Mouse (Mus musculus): Measurements from ENCODE around the gene Olfr1177-ps.

Olfr1177-ps gene

DNA sequence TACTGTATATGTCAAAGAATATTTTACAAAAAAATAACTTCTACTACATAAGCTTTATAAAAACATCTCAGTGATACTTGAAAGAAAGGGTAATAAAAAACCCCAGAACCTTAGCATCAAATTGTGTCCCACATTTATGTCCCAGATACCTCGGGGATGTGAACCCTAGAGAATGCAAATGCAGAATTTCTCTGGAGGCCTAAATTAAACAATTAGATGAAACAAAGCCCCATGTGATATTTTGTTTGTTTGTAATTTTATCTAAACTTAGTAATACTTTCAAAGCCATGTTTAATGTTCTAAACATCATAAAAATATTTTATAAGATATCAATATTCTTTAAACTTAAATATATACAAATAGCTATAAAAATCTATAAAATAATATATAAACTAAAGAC, at the start of gene Olfr1177-ps:
TSS of gene Olfr1177-ps (minus strand) at position 101 of the 400 bp plus-strand sequence.
- no peak for DNase-seq (ENCODE audit: low read depth, low spot score)

DNA sequence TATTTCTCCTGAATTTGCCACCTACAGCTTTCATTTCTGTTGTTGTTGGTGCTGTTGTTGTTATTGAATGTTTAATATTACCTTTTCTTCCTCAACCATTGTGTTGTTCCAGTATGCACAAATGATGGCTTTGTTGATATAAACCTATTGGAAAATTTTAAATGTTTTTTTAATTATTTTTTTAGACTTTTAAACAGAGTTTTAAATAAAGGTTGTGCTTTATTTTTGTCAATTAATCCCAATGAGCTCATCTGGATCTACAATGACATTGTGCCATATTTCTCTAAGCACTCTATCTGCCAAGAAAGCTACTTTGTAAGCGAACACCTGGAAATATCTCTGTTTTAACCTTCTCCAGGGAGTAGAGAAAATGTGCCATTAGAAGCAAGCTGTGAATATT, 40.5 kb upstream of the Olfr1177-ps start, which contains the start of gene Olfr1178:
TSS of gene Olfr1178 (plus strand) at position 301 of the 400 bp plus-strand sequence.
- no peak for DNase-seq (ENCODE audit: low read depth, low spot score)

DNA sequence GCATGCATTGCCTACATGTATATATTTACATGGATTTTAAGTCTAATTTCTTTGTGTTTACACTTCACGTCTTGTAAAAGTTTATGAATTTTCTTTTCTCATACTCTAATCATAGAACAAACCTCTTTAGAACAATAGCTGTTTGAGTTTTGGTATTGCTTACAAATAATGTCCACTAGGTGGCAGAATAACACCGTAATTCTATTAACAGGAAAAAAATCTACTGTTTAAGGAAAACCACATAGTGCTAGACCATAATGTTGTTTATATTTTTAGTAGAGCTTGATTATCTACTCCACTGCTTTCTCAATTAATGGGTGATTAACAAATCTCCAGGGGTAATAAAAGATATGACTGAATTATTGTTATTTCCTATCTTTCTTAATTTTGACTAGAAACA, 10.0 kb upstream of the Olfr1177-ps start:
- peak; percentile 10 for DNase-seq (ENCODE audit: low read depth, low spot score)

DNA sequence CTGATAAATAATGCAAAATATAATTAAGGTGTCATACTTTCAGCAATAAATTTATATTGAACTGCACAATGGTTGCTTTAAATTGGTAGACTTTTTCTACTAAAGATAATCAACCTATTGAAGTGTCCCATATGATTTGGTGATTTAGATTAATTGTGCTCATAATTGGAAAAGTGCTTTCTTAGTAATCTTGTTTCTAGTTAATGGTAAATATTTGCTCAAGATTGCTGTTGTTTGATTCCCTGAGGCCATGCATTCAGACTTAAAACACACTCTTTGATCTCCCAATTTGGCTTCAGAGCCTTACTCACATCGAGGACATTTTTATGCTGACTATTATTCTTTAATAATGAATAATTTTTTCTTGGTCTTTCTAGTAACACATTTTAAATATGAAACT, 9.9 kb downstream of the Olfr1177-ps start, which contains the start of gene Olfr1176:
TSS of gene Olfr1176 (plus strand) at position 301 of the 400 bp plus-strand sequence.
- no peak for DNase-seq (ENCODE audit: low read depth, low spot score)

DNA sequence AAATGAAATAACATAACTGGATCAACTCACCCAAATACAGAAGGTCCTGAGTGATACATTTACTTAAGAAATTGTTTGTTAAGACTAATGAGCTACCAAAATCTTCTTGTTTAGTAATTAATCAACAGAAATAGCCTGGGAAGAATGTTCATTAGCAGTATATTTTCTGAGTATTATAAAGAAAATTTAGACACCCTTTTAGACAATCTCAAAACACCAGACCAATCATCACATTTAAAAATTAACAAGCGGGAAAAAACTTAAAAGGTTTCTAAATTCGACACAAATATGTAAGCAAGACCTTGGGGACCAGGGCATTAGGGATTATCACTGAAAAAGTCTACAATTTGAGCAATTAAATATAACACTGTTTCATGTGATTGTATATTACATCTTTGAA, 19.2 kb downstream of the Olfr1177-ps start, which contains the start of gene Olfr1175-ps:
TSS of gene Olfr1175-ps (minus strand) at position 101 of the 400 bp plus-strand sequence.
- no peak for DNase-seq (ENCODE audit: low read depth, low spot score)

DNA sequence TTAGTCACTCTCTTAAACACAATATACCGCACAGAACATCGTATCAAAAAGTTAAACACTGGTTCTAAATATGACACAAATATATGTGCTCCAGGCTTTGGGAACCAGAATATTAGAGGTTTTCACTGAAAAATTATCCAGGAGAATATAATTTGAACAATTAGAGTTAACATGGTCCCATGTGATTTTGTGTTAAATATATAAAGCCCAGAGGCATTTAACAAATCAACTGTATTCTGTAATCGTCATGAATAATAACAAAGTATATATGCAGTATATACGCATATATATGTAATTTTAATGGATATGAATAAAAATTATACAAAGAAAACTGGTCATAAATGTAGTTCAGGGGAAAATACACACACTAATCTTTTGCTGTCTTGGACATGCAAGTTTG, 31.3 kb downstream of the Olfr1177-ps start, which contains the start of gene Olfr1174-ps:
TSS of gene Olfr1174-ps (minus strand) at position 101 of the 400 bp plus-strand sequence.
- no peak for DNase-seq (ENCODE audit: low read depth, low spot score)

All from A20 (cell line).